Mouse (Mus musculus) CD4-positive naive resting alpha-beta T cell, adult 57 days (primary cell): ENCODE data around the gene Gm10382. TPM values are rescaled to one million over a fixed set of nuclear protein-coding genes. Genes with fewer than 3 reads are reported as not detected.

Experiments
- total RNA-seq: library from RNA; stranded (reverse); gene quantifications from one replicate; pipeline ENCODE4 v1.2.4, GENCODE M21; 2023

Gm10382 gene
- total RNA-seq, result not detected

GRCm38 (mm10) chr5:125389131-125389578 is at the start of gene Gm10382:
Gene Gm10382 (plus strand): TSS chr5:125389322.

DNA sequence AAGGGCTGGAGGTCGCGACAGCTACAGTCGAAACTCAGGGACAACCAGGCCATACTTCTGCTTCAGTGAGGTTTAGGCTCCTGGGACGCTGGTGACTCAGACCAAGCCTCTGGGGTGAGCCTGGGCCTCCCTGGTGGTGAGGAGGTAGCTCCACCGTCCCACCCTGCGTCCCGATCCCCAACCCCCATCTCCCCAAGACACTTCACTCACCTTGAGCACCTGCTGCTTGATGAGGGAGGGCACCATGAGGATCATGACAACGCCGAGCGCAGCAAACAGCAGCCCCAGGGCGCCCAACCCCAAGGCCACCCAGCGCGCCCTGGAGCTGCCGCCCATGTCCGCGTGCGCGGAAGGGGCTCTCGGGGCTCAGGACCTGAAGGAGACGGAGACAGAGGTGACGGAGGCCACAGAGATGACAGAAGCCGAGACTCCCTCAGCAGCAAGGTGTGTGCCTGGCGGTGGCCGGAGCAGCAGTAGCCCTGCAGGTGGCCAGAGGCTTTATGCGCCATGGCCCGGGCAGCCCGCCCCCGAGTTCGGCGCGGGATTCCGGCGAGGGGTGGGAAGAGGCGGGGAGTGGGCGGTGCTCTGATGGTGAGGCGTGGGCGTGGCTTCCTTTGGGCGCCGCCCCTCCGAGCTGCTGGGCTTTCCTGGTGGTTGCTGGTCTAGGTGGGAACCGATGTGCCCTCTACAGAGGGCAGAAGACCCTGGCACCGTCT is 48.4 kb upstream of the Gm10382 start, which contains the start of gene Scarb1:
Scarb1 (minus strand) TSS at position 548 of the 716 bp plus-strand sequence.

DNA sequence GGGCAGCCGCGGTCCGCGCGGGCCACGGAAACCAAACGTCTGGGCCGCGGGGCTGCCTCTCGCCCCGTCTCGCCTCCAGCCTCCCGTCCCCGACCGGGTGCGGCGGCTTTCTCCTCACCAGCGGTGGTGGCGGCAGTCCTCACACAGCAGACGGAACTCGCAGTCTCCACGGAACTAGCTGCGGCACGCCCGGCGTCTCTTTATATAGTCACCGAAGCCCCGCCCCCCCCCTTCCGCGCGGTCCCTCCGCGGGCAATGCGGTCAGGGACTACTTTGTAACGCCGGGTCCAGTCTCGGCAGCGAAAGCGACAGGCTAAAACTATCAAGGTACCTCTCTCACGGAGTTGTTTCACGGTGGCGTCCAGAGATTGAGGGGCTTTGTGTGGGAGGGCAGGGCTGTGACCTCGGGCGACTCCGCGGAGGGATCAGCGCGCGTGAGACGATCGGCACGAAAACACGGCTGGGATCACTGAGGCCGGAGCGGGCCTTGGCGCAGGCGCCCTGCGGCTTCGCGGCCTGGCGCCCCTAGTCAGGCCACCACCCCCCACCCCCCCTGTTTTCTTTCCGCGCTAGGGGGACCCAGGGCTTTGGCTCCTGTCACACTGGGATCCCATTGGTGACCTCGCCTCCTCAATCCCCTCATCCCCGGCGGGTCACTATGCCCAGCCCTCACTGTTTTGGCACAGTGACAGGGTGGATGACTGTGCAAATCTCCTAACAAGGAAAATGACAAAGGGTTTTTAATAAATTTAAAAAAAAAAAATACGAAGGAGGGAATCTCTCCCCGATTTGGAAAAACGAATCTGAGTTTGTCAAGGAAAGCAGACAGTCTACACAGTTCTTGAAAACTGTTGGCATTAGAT is 688 bp downstream of the Gm10382 start, which contains the start of gene Ubc:
Ubc (minus strand) TSS at position 624 of the 863 bp plus-strand sequence.

DNA sequence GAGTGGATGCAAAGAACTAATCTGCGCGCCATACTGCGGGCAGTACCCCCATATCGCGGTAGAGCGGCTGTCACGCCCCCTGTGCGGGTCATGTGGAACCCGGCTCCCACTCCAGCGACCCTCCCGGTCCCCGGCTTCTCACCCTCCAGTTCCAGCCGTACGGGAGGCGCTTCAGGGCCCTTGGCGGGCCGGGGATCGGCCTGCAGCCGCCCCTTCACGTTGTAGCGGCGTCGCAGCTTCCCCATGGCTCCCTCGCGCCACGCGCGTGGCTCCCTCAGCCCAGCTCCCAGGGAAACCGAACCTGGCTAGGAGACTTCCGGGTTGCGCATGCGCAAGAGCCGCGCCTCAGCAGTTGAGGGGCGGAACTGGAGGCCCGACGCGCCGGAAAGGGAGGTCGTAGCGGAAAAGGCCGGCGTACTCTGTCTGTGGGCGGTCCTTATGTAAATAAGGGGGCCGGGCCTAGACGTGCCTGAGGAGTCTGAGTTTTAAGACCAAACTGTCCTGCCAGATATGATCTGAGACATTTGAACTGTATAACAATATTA is 44.7 kb downstream of the Gm10382 start, which contains the start of gene Dhx37:
Dhx37 (minus strand) TSS at position 329 of the 545 bp plus-strand sequence.

Other genes starting within 250 kb of the Gm10382 start
- gene Ncor2, start 210.1 kb upstream of the Gm10382 start, total RNA-seq, result 173 TPM
- gene Scarb1, start 48.2 kb upstream of the Gm10382 start, total RNA-seq, result 16.0 TPM
- 1,562 TPM for gene Ubc, start 880 bp downstream of the Gm10382 start, total RNA-seq
- 20.2 TPM for gene Dhx37, start 44.8 kb downstream of the Gm10382 start, total RNA-seq
- 15.3 TPM for gene Bri3bp, start 52.2 kb downstream of the Gm10382 start, total RNA-seq
- 30.7 TPM for gene Aacs, start 86.5 kb downstream of the Gm10382 start, total RNA-seq
- gene Tmem132b, start 142.5 kb downstream of the Gm10382 start, total RNA-seq, result 0.09 TPM